Mouse (Mus musculus): ENCODE measurements around the gene Gm17349. TPM values are rescaled to one million over a fixed set of nuclear protein-coding genes. Genes with fewer than 3 reads are reported as not detected.

Gene Gm17349
- polyA plus RNA-seq, 1 experiment = not detected

GRCm38 (mm10) chr15:99655956-99656355 lies 49.3 kb downstream of the Gm17349 start:
- H3K27me3 ChIP-seq (ENCODE audit: control insufficient read depth, insufficient read depth, insufficient read length) = peaks cover 4% of the 10 kb centered on the region
- H3K4me3 ChIP-seq (ENCODE audit: insufficient read depth, poor library complexity, severe bottlenecking) = no peak overlapping the region
- TF ChIP-seq MYOD1 (IDR thresholded peaks at IDR 0.05; ENCODE audit: control insufficient read depth, insufficient read length, low read depth) = no peak
- no peak for TF ChIP-seq CEBPB (IDR thresholded peaks at IDR 0.05; ENCODE audit: low read depth)
- TF ChIP-seq MYOG (IDR thresholded peaks at IDR 0.05; ENCODE audit: control insufficient read depth, extremely low read depth, insufficient read length) = no peak
- no peak for TF ChIP-seq FOSL1 (IDR thresholded peaks at IDR 0.05; ENCODE audit: insufficient read depth, low read length, poor library complexity, severe bottlenecking)
- peaks cover 2% of the 10 kb centered on the region for H3K79me3 ChIP-seq (ENCODE audit: low read depth)
- no peak overlapping the region for H3ac ChIP-seq (ENCODE audit: control insufficient read depth, insufficient read length, low read depth)
- H3K79me2 ChIP-seq (ENCODE audit: control insufficient read depth, insufficient read depth) = peaks cover 4% of the 10 kb centered on the region
- H3K36me3 ChIP-seq (ENCODE audit: control insufficient read depth, insufficient read depth) = no peaks in the 10 kb centered on the region

GRCm38 (mm10) chr15:99653876-99654275 lies 51.4 kb downstream of the Gm17349 start:
- peaks cover 5% of the 10 kb centered on the region for H3K36me3 ChIP-seq (ENCODE audit: control insufficient read depth, insufficient read depth)
- peaks cover 4% of the 10 kb centered on the region for H3K27me3 ChIP-seq (ENCODE audit: control insufficient read depth, insufficient read depth, insufficient read length)
- no peak overlapping the region for H3ac ChIP-seq (ENCODE audit: control insufficient read depth, insufficient read length, low read depth)
- H3K79me3 ChIP-seq (ENCODE audit: low read depth) = peaks cover 23% of the 10 kb centered on the region
- peaks cover 25% of the 10 kb centered on the region for H3K79me2 ChIP-seq (ENCODE audit: control insufficient read depth, insufficient read depth)
- TF ChIP-seq USF1 (IDR thresholded peaks at IDR 0.05; ENCODE audit: low read depth) (no peak), MYOG (IDR thresholded peaks at IDR 0.05; ENCODE audit: control insufficient read depth, extremely low read depth, insufficient read length) (no peak), MAX (IDR thresholded peaks at IDR 0.05) (no peak), MYOD1 (IDR thresholded peaks at IDR 0.05; ENCODE audit: control insufficient read depth, insufficient read length, low read depth) (no peak), FOSL1 (IDR thresholded peaks at IDR 0.05; ENCODE audit: insufficient read depth, low read length, poor library complexity, severe bottlenecking) (no peak), CTCF (IDR thresholded peaks at IDR 0.05; ENCODE audit: control insufficient read depth, insufficient read depth, insufficient read length) (no peak), CEBPB (IDR thresholded peaks at IDR 0.05; ENCODE audit: low read depth) (no peak)
- no peak overlapping the region for H3K4me3 ChIP-seq (ENCODE audit: insufficient read depth, poor library complexity, severe bottlenecking)

- Histone ChIP-seq H3K27me3 (ENCODE audit: control insufficient read depth, insufficient read depth, insufficient read length) (peaks cover 4% of the 10 kb centered on the region), H3K79me2 (ENCODE audit: control insufficient read depth, insufficient read depth) (peaks cover 31% of the 10 kb centered on the region), H3K79me3 (ENCODE audit: low read depth) (peaks cover 29% of the 10 kb centered on the region), H3ac (ENCODE audit: control insufficient read depth, insufficient read length, low read depth) (no peak overlapping the region), H3K4me3 (ENCODE audit: insufficient read depth, poor library complexity, severe bottlenecking) (no peak overlapping the region), H3K36me3 (ENCODE audit: control insufficient read depth, insufficient read depth) (peaks cover 8% of the 10 kb centered on the region)
- TF ChIP-seq FOSL1 (IDR thresholded peaks at IDR 0.05; ENCODE audit: insufficient read depth, low read length, poor library complexity, severe bottlenecking) = no peak
- TF ChIP-seq USF1 (IDR thresholded peaks at IDR 0.05; ENCODE audit: low read depth) = no peak
- no peak for TF ChIP-seq MYOG (IDR thresholded peaks at IDR 0.05; ENCODE audit: control insufficient read depth, extremely low read depth, insufficient read length)
- no peak for TF ChIP-seq CEBPB (IDR thresholded peaks at IDR 0.05; ENCODE audit: low read depth)
- TF ChIP-seq MYOD1 (IDR thresholded peaks at IDR 0.05; ENCODE audit: control insufficient read depth, insufficient read length, low read depth) = no peak
- TF ChIP-seq MAX (IDR thresholded peaks at IDR 0.05) = no peak
- no peak for TF ChIP-seq CTCF (IDR thresholded peaks at IDR 0.05; ENCODE audit: control insufficient read depth, insufficient read depth, insufficient read length)
These were observed 52.0 kb downstream of the Gm17349 start for GRCm38 (mm10) chr15:99653291-99653690.

Other genes with a start within 250 kb of the Gm17349 start
- gene Nckap5l, start 247.7 kb downstream of the Gm17349 start, polyA plus RNA-seq (2012; fragmentation: generic; extraction: Trizol) = 17.7 TPM
- gene Bcdin3d, start 230.8 kb downstream of the Gm17349 start, polyA plus RNA-seq (2012; fragmentation: generic; extraction: Trizol) = 12.4 TPM
- 0.68 TPM for gene Faim2, start 177.3 kb downstream of the Gm17349 start, polyA plus RNA-seq (2012; fragmentation: generic; extraction: Trizol)
- gene Aqp2, start 126.4 kb downstream of the Gm17349 start, polyA plus RNA-seq (2012; fragmentation: generic; extraction: Trizol) = 0.18 TPM
- gene Aqp5, start 114.7 kb downstream of the Gm17349 start, polyA plus RNA-seq (2012; fragmentation: generic; extraction: Trizol) = 395 TPM
- not detected for gene Aqp6, start 104.1 kb downstream of the Gm17349 start, polyA plus RNA-seq (2012; fragmentation: generic; extraction: Trizol)
- 175 TPM for gene Racgap1, start 53.8 kb downstream of the Gm17349 start, polyA plus RNA-seq (2012; fragmentation: generic; extraction: Trizol)
- gene Asic1, start 35.1 kb downstream of the Gm17349 start, polyA plus RNA-seq (2012; fragmentation: generic; extraction: Trizol) = 2.2 TPM
- gene Smarcd1, start 3.4 kb downstream of the Gm17349 start, polyA plus RNA-seq (2012; fragmentation: generic; extraction: Trizol) = 28.6 TPM
- 0.64 TPM for gene Gpd1, start 12.0 kb upstream of the Gm17349 start, polyA plus RNA-seq (2012; fragmentation: generic; extraction: Trizol)
- gene Cox14, start 20.1 kb upstream of the Gm17349 start, polyA plus RNA-seq (2012; fragmentation: generic; extraction: Trizol) = 210 TPM
- 101 TPM for gene Cers5, start 67.4 kb upstream of the Gm17349 start, polyA plus RNA-seq (2012; fragmentation: generic; extraction: Trizol)
- 130 TPM for gene Lima1, start 170.0 kb upstream of the Gm17349 start, polyA plus RNA-seq (2012; fragmentation: generic; extraction: Trizol)